Mouse (Mus musculus) bone marrow, adult 2 months (tissue): ENCODE data around the gene Dnajc16. TPM values are rescaled to one million over a fixed set of nuclear protein-coding genes. Genes with fewer than 3 reads are reported as not detected.
A peak's percentile ranks its signal among the peaks of the same experiment; 100 is the strongest.

Experiments
- H3K27ac ChIP-seq: fragments of 200-500 bp; 2 replicates; pipeline ENCODE4 v1.5.1; 2012; ENCODE audit warnings: low read depth, mild to moderate bottlenecking, control low read depth, inconsistent platforms, low read length; ENCODE audit not compliant: control insufficient read depth, poor library complexity, insufficient read depth
- H3K4me1 ChIP-seq: fragments of 200-500 bp; 2 replicates; pipeline ENCODE4 v1.6.1; 2011; ENCODE audit warnings: low read length; ENCODE audit not compliant: control insufficient read depth, insufficient read depth
- H3K4me3 ChIP-seq: fragments of 200-500 bp; replicated peaks from 2 replicates; pipeline ENCODE3; 2011; ENCODE audit warnings: mild to moderate bottlenecking, low read depth, low read length, control low read depth; ENCODE audit not compliant: control insufficient read depth
- CTCF ChIP-seq: fragments of 200-500 bp; IDR thresholded peaks from 2 replicates; pipeline ENCODE4 v1.5.1; 2011; ENCODE audit warnings: low read length, control low read depth; ENCODE audit not compliant: control insufficient read depth, insufficient read depth
- POLR2A ChIP-seq: fragments of 200-500 bp; IDR thresholded peaks from 2 replicates; pipeline ENCODE4 v1.6.1; 2011; ENCODE audit warnings: low read depth, mild to moderate bottlenecking, control low read depth, low read length, borderline replicate concordance; ENCODE audit not compliant: control insufficient read depth
- WGBS: fragments of 180-500 bp; shearing (Covaris S2); methylation state at CpG from one replicate; pipeline ENCODE4 v1.1.7; 2018; 5-methylcytosine and 5-hydroxymethylcytosine counted together
- polyA plus RNA-seq: library from polyadenylated mRNA; stranded (reverse); fragments of >200 nt; gene quantifications from 2 replicates; pipeline ENCODE4 v1.2.4, GENCODE M21; 2011; ENCODE audit warnings: low replicate concordance; ENCODE audit not compliant: missing spikeins, insufficient read depth, insufficient read length

Dnajc16 gene
- polyA plus RNA-seq, 1 experiment: 9.0 TPM

DNA sequence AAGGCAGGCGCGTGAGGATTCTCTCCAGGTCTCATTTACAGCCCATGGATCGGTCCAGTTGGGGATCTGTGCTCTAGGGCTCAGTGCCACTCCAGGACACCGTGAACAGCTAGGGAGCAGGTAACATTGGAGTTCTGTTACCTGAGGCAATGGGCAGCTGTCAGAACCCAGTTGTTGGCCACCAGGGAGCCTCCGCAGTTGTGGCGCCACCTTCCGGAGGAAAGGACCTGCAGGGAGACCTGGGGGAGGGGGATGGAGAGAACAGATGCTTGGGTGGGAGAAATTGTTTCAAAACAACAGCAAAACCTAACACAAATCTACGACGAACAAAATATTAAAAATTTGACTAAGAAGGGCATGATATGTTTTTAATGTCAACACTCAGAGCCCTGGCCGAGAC, 31.4 kb upstream of the Dnajc16 start:
- TF ChIP-seq POLR2A (no peak), CTCF (peak; percentile 18; the same call in 1 of the 2 replicates)
- Histone ChIP-seq H3K4me1 (no peaks in the 10 kb centered on the region), H3K27ac (no peak overlapping the region), H3K4me3 (no peak overlapping the region)
- WGBS: 83% methylated on average over 10 of the region's 10 CpGs

DNA sequence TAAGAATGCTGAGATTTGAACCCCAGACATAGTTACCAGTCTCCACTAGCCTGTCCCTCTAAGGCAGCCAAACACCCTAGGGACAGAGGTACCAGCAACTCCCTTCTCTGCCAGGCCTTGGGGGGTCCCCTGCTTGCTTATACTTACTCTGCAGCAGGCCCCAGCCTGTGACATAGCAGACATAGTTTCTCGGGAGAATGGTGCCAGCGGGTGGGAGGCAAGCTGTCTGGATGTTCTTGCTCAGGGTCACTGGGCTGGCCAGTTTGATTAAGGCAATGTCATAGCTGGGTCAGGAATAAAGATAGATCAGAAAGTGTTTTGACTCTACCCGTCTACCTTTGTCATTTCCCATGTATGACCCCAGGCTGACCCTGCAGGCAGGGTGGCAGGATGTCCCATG, 30.4 kb upstream of the Dnajc16 start:
- no peak overlapping the region for H3K27ac ChIP-seq
- H3K4me3 ChIP-seq: no peak overlapping the region
- no peak for TF ChIP-seq CTCF
- TF ChIP-seq POLR2A: no peak
- no peaks in the 10 kb centered on the region for H3K4me1 ChIP-seq
- 74% methylated on average over 3 of the region's 3 CpGs for WGBS

- no peaks in the 10 kb centered on the region for H3K4me1 ChIP-seq
- no peak overlapping the region for H3K4me3 ChIP-seq
- WGBS: 87% methylated on average over 7 of the region's 7 CpGs
- TF ChIP-seq POLR2A (no peak), CTCF (no peak)
- no peak overlapping the region for H3K27ac ChIP-seq
Measured at GRCm38 (mm10) chr4:141819316-141819715, 28.6 kb upstream of the Dnajc16 start.

DNA sequence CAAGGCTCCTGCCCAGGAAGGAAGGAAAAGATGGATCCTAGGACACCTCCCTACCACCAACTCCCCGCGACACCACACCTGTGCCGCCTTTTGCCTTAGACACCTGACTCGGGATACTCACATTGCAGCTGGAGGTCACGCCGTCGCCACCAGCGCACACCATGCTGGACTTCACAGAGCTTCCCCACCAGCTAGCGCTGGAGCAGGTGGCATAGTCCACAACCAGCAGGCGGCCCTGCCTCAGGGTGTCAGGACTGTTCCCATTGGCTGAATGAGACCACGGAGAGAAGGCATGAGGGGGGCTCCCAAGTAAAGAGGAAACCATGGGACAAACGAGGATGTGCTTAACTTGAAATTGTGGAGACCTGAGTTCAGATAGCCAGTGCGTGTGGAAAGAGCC, 28.1 kb upstream of the Dnajc16 start:
- no peaks in the 10 kb centered on the region for H3K4me1 ChIP-seq
- no peak overlapping the region for H3K4me3 ChIP-seq
- TF ChIP-seq POLR2A: no peak
- TF ChIP-seq CTCF: no peak
- no peak overlapping the region for H3K27ac ChIP-seq
- WGBS: 86% methylated on average over 13 of the region's 13 CpGs

GRCm38 (mm10) chr4:141817706-141818105, 27.0 kb upstream of the Dnajc16 start:
- no peak overlapping the region for H3K4me3 ChIP-seq
- no peak overlapping the region for H3K27ac ChIP-seq
- TF ChIP-seq POLR2A: no peak
- no peak for TF ChIP-seq CTCF
- WGBS: 89% methylated on average over 10 of the region's 10 CpGs
- H3K4me1 ChIP-seq: no peaks in the 10 kb centered on the region

DNA sequence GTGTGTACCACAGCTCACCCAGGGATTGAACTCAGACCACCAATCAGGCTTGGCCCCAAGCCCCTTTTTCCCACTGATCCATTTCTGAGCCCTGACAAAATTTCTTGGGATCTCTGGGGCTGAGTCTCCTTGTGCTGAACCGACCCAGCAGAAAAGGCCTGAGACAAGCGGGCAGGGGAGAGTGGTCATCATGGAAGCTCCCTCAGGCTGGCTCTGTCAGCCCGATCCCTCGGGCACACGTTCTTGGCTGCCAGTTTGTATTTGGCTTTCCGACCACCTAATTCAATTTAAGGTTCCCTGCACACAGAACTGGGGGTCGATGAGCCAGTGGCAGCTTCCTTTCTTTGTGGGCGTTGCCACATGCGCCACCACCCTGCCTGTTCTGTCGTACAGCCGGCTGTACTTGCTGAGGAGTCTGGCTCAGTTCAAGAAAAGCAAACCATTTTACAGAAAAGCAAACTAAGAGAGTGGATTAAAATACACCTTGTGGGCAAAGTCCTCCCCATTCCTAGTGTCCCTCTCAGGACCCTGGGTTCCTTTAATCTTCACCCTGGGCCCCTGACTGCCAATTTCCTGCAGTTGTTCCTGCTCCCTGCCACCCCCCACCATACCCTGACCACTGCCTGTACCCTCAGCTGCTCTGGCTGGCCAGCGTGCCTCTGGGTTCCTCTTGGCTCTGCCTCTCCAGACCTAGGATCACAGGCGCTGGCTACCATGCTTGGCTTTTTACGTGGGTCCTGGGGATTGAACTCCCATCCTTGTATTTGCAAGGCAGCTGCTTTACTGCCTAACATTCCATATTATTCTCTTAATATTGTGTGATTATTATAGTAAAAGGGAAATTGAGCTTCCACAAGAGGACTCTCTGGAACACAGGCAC, 26.3 kb upstream of the Dnajc16 start:
- TF ChIP-seq CTCF (no peak), POLR2A (no peak)
- Histone ChIP-seq H3K27ac (no peak overlapping the region), H3K4me3 (no peak overlapping the region), H3K4me1 (no peaks in the 10 kb centered on the region)
- WGBS: 56% methylated on average over 14 of the region's 14 CpGs

DNA sequence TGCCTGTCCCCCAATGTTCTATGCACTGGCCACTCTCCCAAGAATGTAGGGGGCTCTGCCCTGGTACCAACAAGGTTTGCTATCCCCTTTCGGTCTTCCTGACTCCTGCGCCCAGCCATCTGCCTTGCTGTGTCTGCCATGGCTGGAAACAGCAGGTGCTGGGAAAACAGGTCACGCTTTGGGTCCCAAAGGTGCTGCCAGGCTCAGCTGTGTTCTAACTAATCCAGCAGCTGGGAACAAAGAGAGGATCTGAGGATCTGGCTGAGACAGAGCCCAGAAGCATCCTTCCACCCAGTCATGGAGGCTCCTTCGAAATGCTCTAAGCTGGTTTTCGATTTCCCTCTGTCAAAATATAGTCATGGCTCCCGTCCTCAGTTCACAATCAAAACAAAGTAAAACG, 25.5 kb upstream of the Dnajc16 start:
- TF ChIP-seq CTCF (no peak), POLR2A (no peak)
- 88% methylated on average over 7 of the region's 7 CpGs for WGBS
- H3K27ac ChIP-seq: no peak overlapping the region
- no peak overlapping the region for H3K4me3 ChIP-seq
- H3K4me1 ChIP-seq: no peaks in the 10 kb centered on the region

GRCm38 (mm10) chr4:141811375-141811774, 20.6 kb upstream of the Dnajc16 start:
- 90% methylated on average over 7 of the region's 7 CpGs for WGBS
- no peak for TF ChIP-seq CTCF
- no peak for TF ChIP-seq POLR2A
- no peak overlapping the region for H3K4me3 ChIP-seq
- H3K27ac ChIP-seq: no peak overlapping the region
- H3K4me1 ChIP-seq: no peaks in the 10 kb centered on the region

- TF ChIP-seq POLR2A (no peak), CTCF (no peak)
- 97% methylated on average over 2 of the region's 2 CpGs for WGBS
- Histone ChIP-seq H3K4me3 (no peak overlapping the region), H3K27ac (no peak overlapping the region), H3K4me1 (no peaks in the 10 kb centered on the region)
Measured at GRCm38 (mm10) chr4:141810975-141811374, 20.2 kb upstream of the Dnajc16 start.
